7 mouse cellular contexts compared by ENCODE assay signal in genomic region chr16:4273702-4274476, GRCm38 (mm10).
A peak's percentile ranks its signal among the peaks of the same experiment; 100 is the strongest.
DNase-seq lines count a peak whose midpoint lies in the region; ATAC-seq lines count a peak whose summit lies in the region.

No protein-coding gene starts in this region.

- H3K36me3 ChIP-seq in kidney, embryonic 14.5 days (ENCODE audit: control insufficient read depth, insufficient read depth, low read length) = no peaks in the 10 kb centered on the region

- H3K4me3 ChIP-seq in kidney, embryonic 14.5 days (ENCODE audit: low read length) = no peak overlapping the region

- H3K9ac ChIP-seq in kidney, embryonic 14.5 days (ENCODE audit: low read depth, low read length) = no peak overlapping the region

- H3K27me3 ChIP-seq in kidney, embryonic 14.5 days (ENCODE audit: control insufficient read depth, insufficient read depth, low read length) = no peaks in the 10 kb centered on the region

- ATAC-seq in kidney, embryonic 14.5 days (ENCODE audit: low FRiP score, low TSS enrichment) = peak; percentile 75

- WGBS in kidney, embryonic 14.5 days = 42% methylated on average over 12 of the region's 12 CpGs

- DNase-seq in NIH3T3 (ENCODE audit: low read depth) = peak; percentile 99
- peak; percentile 84 for DNase-seq in adrenal gland, postnatal 10 days
- DNase-seq in gastrocnemius, postnatal 36 days = peak; percentile 30 to 71
- DNase-seq in left cerebral cortex, postnatal 4 days = peak; percentile 48
- DNase-seq in right cerebral cortex, postnatal 36 days (ENCODE audit: low spot score in 2 of 2) = peak; percentile 67 to 76
- no peak for DNase-seq in spleen, postnatal 36 days (ENCODE audit: low spot score in 2 of 2)

- peak overlapping the region; percentile 83; the same call in 1 of the 2 replicates for H3K27ac ChIP-seq in kidney, embryonic 14.5 days (ENCODE audit: low read depth, low read length)

- H3K4me1 ChIP-seq in kidney, embryonic 14.5 days (ENCODE audit: control insufficient read depth, insufficient read depth, low read length) = peaks cover 7% of the 10 kb centered on the region; the same call in 1 of the 2 replicates

- no peak overlapping the region for H3K4me2 ChIP-seq in kidney, embryonic 14.5 days (replicated peaks; ENCODE audit: low read depth, low read length)

- no peaks in the 10 kb centered on the region for H3K9me3 ChIP-seq in kidney, embryonic 14.5 days (ENCODE audit: control insufficient read depth, low read length)

- intact Hi-C loops in gastrocnemius, postnatal 36 days (cut with DNase I) = no loop called here
- intact Hi-C loops in left cerebral cortex, postnatal 4 days (cut with DNase I) = no loop called here

Comparison
In these comparisons a context has a peak if more than half of its experiments do, and no peak if none do; other contexts are left out.
1. DNase-seq: peak in NIH3T3 (single experiment), adrenal gland, postnatal 10 days (single experiment), gastrocnemius, postnatal 36 days (2 of 2), left cerebral cortex, postnatal 4 days (single experiment) and right cerebral cortex, postnatal 36 days (2 of 2); none in spleen, postnatal 36 days (0 of 2).